Mouse (Mus musculus): ENCODE measurements around the gene Pnpla6. TPM values are rescaled to one million over a fixed set of nuclear protein-coding genes. Genes with fewer than 3 reads are reported as not detected.

Pnpla6 gene
- polyA plus RNA-seq (2014; fragmentation: Illumina TruSeq; extraction: RNeasy Lipid Tissue Mini Kit (QIAGEN cat#74804)), result 4.0 TPM

GRCm38 (mm10) chr8:3515260-3515671, at the start of gene Pnpla6:
Pnpla6 (plus strand) TSS chr8:3515384.

GRCm38 (mm10) chr8:3467006-3467885, 47.9 kb upstream of the Pnpla6 start, which contains the start of gene Pex11g:
Pex11g (minus strand) TSS chr8:3467680.

GRCm38 (mm10) chr8:3470562-3470961, 44.6 kb upstream of the Pnpla6 start, which contains the start of gene Tex45:
Tex45 (plus strand) TSS chr8:3470862.

GRCm38 (mm10) chr8:3492901-3493844, 22.0 kb upstream of the Pnpla6 start, which contains the start of gene Zfp358:
Zfp358 (plus strand) TSS chr8:3493138.

GRCm38 (mm10) chr8:3500235-3501090, 14.7 kb upstream of the Pnpla6 start, which contains the start of gene Mcoln1:
Mcoln1 (plus strand) TSS chr8:3500457.

GRCm38 (mm10) chr8:3567641-3568371, 52.6 kb downstream of the Pnpla6 start, which contains the start of gene C330021F23Rik:
C330021F23Rik (plus strand) TSS chr8:3567990.

GRCm38 (mm10) chr8:3586993-3587390, 71.8 kb downstream of the Pnpla6 start, which contains the start of gene Camsap3:
Camsap3 (plus strand) TSS chr8:3587293.

Other genes with a start within 250 kb of the Pnpla6 start
- gene Insr, start 235.8 kb upstream of the Pnpla6 start, polyA plus RNA-seq (2014; fragmentation: Illumina TruSeq; extraction: RNeasy Lipid Tissue Mini Kit (QIAGEN cat#74804)), result 69.2 TPM
- not detected for gene A430078G23Rik, start 162.0 kb upstream of the Pnpla6 start, polyA plus RNA-seq (2014; fragmentation: Illumina TruSeq; extraction: RNeasy Lipid Tissue Mini Kit (QIAGEN cat#74804))
- 6.4 TPM for gene Arhgef18, start 122.4 kb upstream of the Pnpla6 start, polyA plus RNA-seq (2014; fragmentation: Illumina TruSeq; extraction: RNeasy Lipid Tissue Mini Kit (QIAGEN cat#74804))
- gene Pex11g, start 47.7 kb upstream of the Pnpla6 start, polyA plus RNA-seq (2014; fragmentation: Illumina TruSeq; extraction: RNeasy Lipid Tissue Mini Kit (QIAGEN cat#74804)), result 0.54 TPM
- gene Tex45, start 44.5 kb upstream of the Pnpla6 start, polyA plus RNA-seq (2014; fragmentation: Illumina TruSeq; extraction: RNeasy Lipid Tissue Mini Kit (QIAGEN cat#74804)), result not detected
- gene Zfp358, start 22.2 kb upstream of the Pnpla6 start, polyA plus RNA-seq (2014; fragmentation: Illumina TruSeq; extraction: RNeasy Lipid Tissue Mini Kit (QIAGEN cat#74804)), result 2.7 TPM
- gene Mcoln1, start 14.9 kb upstream of the Pnpla6 start, polyA plus RNA-seq (2014; fragmentation: Illumina TruSeq; extraction: RNeasy Lipid Tissue Mini Kit (QIAGEN cat#74804)), result 6.6 TPM
- gene C330021F23Rik, start 52.6 kb downstream of the Pnpla6 start, polyA plus RNA-seq (2014; fragmentation: Illumina TruSeq; extraction: RNeasy Lipid Tissue Mini Kit (QIAGEN cat#74804)), result 1.2 TPM
- 0.26 TPM for gene Camsap3, start 71.9 kb downstream of the Pnpla6 start, polyA plus RNA-seq (2014; fragmentation: Illumina TruSeq; extraction: RNeasy Lipid Tissue Mini Kit (QIAGEN cat#74804))
- 0.48 TPM for gene Xab2, start 105.9 kb downstream of the Pnpla6 start, polyA plus RNA-seq (2014; fragmentation: Illumina TruSeq; extraction: RNeasy Lipid Tissue Mini Kit (QIAGEN cat#74804))
- gene Pet100, start 106.2 kb downstream of the Pnpla6 start, polyA plus RNA-seq (2014; fragmentation: Illumina TruSeq; extraction: RNeasy Lipid Tissue Mini Kit (QIAGEN cat#74804)), result 7.8 TPM
- not detected for gene Pcp2, start 110.2 kb downstream of the Pnpla6 start, polyA plus RNA-seq (2014; fragmentation: Illumina TruSeq; extraction: RNeasy Lipid Tissue Mini Kit (QIAGEN cat#74804))
- 8.1 TPM for gene Stxbp2, start 115.6 kb downstream of the Pnpla6 start, polyA plus RNA-seq (2014; fragmentation: Illumina TruSeq; extraction: RNeasy Lipid Tissue Mini Kit (QIAGEN cat#74804))
- 6.5 TPM for gene Retn, start 140.4 kb downstream of the Pnpla6 start, polyA plus RNA-seq (2014; fragmentation: Illumina TruSeq; extraction: RNeasy Lipid Tissue Mini Kit (QIAGEN cat#74804))
- gene Mcemp1, start 150.4 kb downstream of the Pnpla6 start, polyA plus RNA-seq (2014; fragmentation: Illumina TruSeq; extraction: RNeasy Lipid Tissue Mini Kit (QIAGEN cat#74804)), result 0.51 TPM
- 2.0 TPM for gene Fcor, start 157.0 kb downstream of the Pnpla6 start, polyA plus RNA-seq (2014; fragmentation: Illumina TruSeq; extraction: RNeasy Lipid Tissue Mini Kit (QIAGEN cat#74804))
- 9.5 TPM for gene Trappc5, start 160.9 kb downstream of the Pnpla6 start, polyA plus RNA-seq (2014; fragmentation: Illumina TruSeq; extraction: RNeasy Lipid Tissue Mini Kit (QIAGEN cat#74804))
- gene Fcer2a, start 178.8 kb downstream of the Pnpla6 start, polyA plus RNA-seq (2014; fragmentation: Illumina TruSeq; extraction: RNeasy Lipid Tissue Mini Kit (QIAGEN cat#74804)), result not detected
- gene Clec4g, start 205.3 kb downstream of the Pnpla6 start, polyA plus RNA-seq (2014; fragmentation: Illumina TruSeq; extraction: RNeasy Lipid Tissue Mini Kit (QIAGEN cat#74804)), result not detected
- gene Cd209a, start 233.6 kb downstream of the Pnpla6 start, polyA plus RNA-seq (2014; fragmentation: Illumina TruSeq; extraction: RNeasy Lipid Tissue Mini Kit (QIAGEN cat#74804)), result 10.0 TPM